Mouse (Mus musculus) forebrain, embryonic 16.5 days (tissue): ENCODE measurements at regions not wholly inside any gene's neighbourhood (a gene's known extent, or its start where the extent isn't known, plus 50 kb on each side); places are given as distances from the start of the nearest gene placed in this dataset.

Experiments
- ATAC-seq: fragments of 200-750 bp; cut with Nextera tagmentation; 2 replicates; pipeline ENCODE4 v1.8.0; 2017; ENCODE audit warnings: mild to moderate bottlenecking, moderate library complexity
- H3K27ac ChIP-seq: fragments of 300-500 bp; sonication (generic); 2 replicates; pipeline ENCODE4 v1.5.1; 2014; ENCODE audit warnings: low read length, control low read depth
- H3K27me3 ChIP-seq: fragments of 300-500 bp; sonication (generic); replicated peaks from 2 replicates; pipeline ENCODE4 v1.6.1; 2014; ENCODE audit warnings: low read length; ENCODE audit not compliant: control insufficient read depth, insufficient read depth
- H3K36me3 ChIP-seq: fragments of 300-500 bp; sonication (generic); 2 replicates; pipeline ENCODE4 v1.6.1; 2014; ENCODE audit not compliant: control insufficient read depth, insufficient read depth
- H3K4me1 ChIP-seq: fragments of 300-500 bp; sonication (generic); replicated peaks from 2 replicates; pipeline ENCODE4 v1.6.1; 2014; ENCODE audit warnings: low read length; ENCODE audit not compliant: control insufficient read depth, insufficient read depth
- H3K4me2 ChIP-seq: fragments of 300-500 bp; sonication (generic); 2 replicates; pipeline ENCODE4 v1.6.1; 2014; ENCODE audit warnings: mild to moderate bottlenecking, low read length, control low read depth
- H3K4me3 ChIP-seq: fragments of 300-500 bp; sonication (generic); replicated peaks from 2 replicates; pipeline ENCODE4 v1.5.1; 2014; ENCODE audit warnings: mild to moderate bottlenecking, low read length, control low read depth
- H3K9ac ChIP-seq: fragments of 300-500 bp; sonication (generic); replicated peaks from 2 replicates; pipeline ENCODE4 v1.6.1; 2014; ENCODE audit warnings: low read depth, low read length, control low read depth
- H3K9me3 ChIP-seq: fragments of 300-500 bp; sonication (generic); 2 replicates; pipeline ENCODE4 v1.6.1; 2016; ENCODE audit warnings: low read length; ENCODE audit not compliant: control insufficient read depth
- WGBS: fragments of 180-500 bp; shearing (Covaris S2); extraction: QIAGEN DNeasy Blood & Tissue Kit; methylation state at CpG from one replicate; pipeline ENCODE4 v1.1.7; 2014; 5-methylcytosine and 5-hydroxymethylcytosine counted together

DNA sequence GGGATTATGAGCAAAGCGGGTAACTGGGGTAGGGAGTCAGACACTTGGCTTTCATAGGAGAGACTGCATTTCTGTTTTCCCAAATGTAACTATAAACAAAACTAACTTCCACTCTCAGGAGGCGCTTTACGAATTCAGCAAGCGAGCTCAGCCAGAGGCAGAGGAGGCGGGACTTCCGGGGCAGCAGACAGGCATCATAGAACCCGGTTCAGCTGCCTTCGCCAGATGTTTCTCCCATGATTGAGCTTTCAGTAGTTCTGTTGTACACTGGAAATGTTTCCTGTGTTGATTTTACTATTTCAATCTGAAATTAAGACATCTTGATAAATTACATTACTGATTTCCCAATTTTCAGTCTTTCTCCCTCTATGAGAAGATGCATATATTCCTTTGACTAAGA is 92.9 kb downstream of the Zfp365 start:
- Histone ChIP-seq H3K4me2 (no peak overlapping the region), H3K9me3 (no peaks in the 10 kb centered on the region), H3K27ac (no peak overlapping the region), H3K36me3 (no peaks in the 10 kb centered on the region), H3K4me3 (no peak overlapping the region), H3K4me1 (no peaks in the 10 kb centered on the region), H3K9ac (no peak overlapping the region), H3K27me3 (no peaks in the 10 kb centered on the region)
- ATAC-seq = no peak
- 85% methylated on average over 8 of the region's 8 CpGs for WGBS

DNA sequence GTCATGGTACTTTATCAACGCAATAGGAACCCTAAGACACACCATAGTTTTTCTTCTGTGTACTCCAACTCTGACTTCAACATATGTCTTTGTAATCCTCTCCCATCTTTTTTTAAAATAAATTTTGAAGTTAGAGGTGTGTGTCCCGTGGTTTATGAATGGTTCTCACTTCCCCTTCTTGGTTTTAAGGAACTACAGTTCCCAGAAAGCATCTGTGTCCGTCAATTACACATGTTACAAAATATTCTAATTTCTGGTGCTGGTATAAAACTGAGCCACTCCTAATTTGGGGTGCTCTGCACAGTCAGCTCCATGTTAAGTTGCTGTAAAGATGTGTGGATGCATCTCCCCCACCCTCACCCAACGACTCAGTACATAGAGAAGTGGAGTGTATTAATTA is 98.6 kb downstream of the Zfp365 start:
- Histone ChIP-seq H3K27ac (no peak overlapping the region), H3K9me3 (no peaks in the 10 kb centered on the region), H3K27me3 (no peaks in the 10 kb centered on the region), H3K36me3 (no peaks in the 10 kb centered on the region), H3K9ac (no peak overlapping the region), H3K4me1 (no peaks in the 10 kb centered on the region), H3K4me2 (no peak overlapping the region), H3K4me3 (no peak overlapping the region)
- 85% methylated on average over 4 of the region's 4 CpGs for WGBS
- no peak for ATAC-seq

DNA sequence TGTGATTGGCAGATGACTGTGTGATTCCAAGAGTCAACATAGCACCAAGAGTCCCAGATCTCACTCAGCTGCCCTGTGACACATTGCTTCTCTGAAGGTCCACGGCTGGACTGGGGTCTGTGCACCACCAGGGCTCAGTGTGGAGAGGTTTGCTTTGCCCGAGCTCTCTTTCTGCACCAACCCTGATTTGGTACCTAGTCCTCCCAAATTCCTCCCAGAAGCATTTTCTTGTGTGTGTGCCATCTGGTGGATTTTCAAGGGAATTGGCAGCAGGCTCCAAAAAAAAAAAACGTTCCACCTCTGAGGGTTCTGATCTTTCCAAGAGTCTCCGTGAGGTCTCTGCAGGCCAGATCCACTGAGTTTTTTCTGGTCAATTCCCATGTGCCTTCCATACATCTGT is 107.3 kb downstream of the Zfp365 start:
- ATAC-seq = no peak
- Histone ChIP-seq H3K4me3 (no peak overlapping the region), H3K36me3 (no peaks in the 10 kb centered on the region), H3K4me2 (no peak overlapping the region), H3K4me1 (no peaks in the 10 kb centered on the region), H3K27me3 (no peaks in the 10 kb centered on the region), H3K9me3 (no peaks in the 10 kb centered on the region), H3K9ac (no peak overlapping the region), H3K27ac (no peak overlapping the region)
- WGBS = 34% methylated on average over 4 of the region's 4 CpGs

DNA sequence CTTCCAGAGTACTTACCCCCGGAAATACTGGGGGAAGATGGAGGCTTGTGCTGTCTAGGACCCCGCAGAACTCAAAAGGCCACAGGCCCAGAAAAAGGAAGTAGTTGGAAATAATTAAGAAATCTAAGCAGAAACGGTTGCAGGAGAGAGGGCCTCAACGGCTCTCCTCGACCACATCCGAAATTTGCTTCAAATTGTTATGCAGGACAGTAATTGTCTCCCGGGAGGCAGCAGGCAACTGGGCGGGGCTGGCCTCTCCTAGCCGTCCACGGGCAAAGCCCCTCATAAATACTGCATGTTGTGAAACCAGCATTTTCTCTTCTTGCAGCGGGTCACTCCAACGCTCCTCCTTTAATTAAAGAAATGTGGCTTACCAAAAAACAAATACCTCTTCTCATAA is 107.8 kb downstream of the Zfp365 start:
- H3K4me3 ChIP-seq = no peak overlapping the region
- H3K36me3 ChIP-seq = no peaks in the 10 kb centered on the region
- no peak overlapping the region for H3K4me2 ChIP-seq
- no peak overlapping the region for H3K27ac ChIP-seq
- no peaks in the 10 kb centered on the region for H3K27me3 ChIP-seq
- WGBS = 65% methylated on average over 12 of the region's 12 CpGs
- H3K4me1 ChIP-seq = no peaks in the 10 kb centered on the region
- no peak for ATAC-seq
- H3K9ac ChIP-seq = no peak overlapping the region
- no peaks in the 10 kb centered on the region for H3K9me3 ChIP-seq

DNA sequence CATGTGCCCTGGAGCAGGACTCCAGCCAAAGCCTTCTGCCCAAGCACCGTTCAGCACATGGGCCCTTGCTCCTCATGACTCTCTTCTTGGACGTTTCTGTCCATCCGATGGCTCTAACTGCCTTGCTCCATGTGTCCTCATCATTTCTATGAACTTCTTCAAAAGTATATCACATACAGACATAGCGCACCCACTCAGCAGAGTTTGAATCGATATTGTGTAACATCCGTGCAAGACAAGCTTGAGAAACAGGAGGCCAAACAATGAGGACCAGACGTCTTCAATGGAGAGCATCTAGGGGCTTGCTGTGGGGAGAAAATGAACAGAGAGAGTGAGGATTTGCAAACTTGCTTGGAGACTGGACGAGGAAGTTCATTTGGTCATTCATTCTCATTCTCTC is 110.3 kb downstream of the Zfp365 start:
- no peaks in the 10 kb centered on the region for H3K27me3 ChIP-seq
- no peak for ATAC-seq
- H3K4me3 ChIP-seq = no peak overlapping the region
- no peaks in the 10 kb centered on the region for H3K36me3 ChIP-seq
- H3K4me2 ChIP-seq = no peak overlapping the region
- H3K9ac ChIP-seq = no peak overlapping the region
- H3K4me1 ChIP-seq = no peaks in the 10 kb centered on the region; the same call in 1 of the 2 replicates
- 92% methylated on average over 8 of the region's 8 CpGs for WGBS
- H3K9me3 ChIP-seq = no peaks in the 10 kb centered on the region
- no peak overlapping the region for H3K27ac ChIP-seq

DNA sequence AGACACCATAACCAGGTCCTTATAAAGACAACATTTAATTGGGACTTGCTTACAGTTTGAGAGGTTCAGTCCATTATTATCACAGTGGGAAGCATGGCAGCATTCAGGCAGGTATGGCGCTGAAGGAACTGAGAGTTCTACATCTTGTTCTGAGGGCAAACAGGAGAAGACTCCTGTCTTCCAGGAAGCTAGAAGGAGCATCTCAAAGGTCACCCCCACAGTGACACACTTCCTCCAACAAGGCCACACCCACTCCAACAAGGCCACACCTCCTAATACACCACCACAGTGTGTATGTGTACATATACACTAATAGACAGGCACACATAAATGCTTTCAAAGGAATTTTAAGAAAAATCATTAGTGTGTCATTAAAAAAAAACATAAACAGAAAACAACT is 110.8 kb downstream of the Zfp365 start:
- H3K4me3 ChIP-seq = no peak overlapping the region
- H3K9me3 ChIP-seq = no peaks in the 10 kb centered on the region
- WGBS = 96% methylated on average over 1 of the region's 1 CpGs
- ATAC-seq = no peak
- no peaks in the 10 kb centered on the region; the same call in 1 of the 2 replicates for H3K4me1 ChIP-seq
- no peak overlapping the region for H3K4me2 ChIP-seq
- no peak overlapping the region for H3K27ac ChIP-seq
- H3K27me3 ChIP-seq = no peaks in the 10 kb centered on the region
- no peak overlapping the region for H3K9ac ChIP-seq
- H3K36me3 ChIP-seq = no peaks in the 10 kb centered on the region

DNA sequence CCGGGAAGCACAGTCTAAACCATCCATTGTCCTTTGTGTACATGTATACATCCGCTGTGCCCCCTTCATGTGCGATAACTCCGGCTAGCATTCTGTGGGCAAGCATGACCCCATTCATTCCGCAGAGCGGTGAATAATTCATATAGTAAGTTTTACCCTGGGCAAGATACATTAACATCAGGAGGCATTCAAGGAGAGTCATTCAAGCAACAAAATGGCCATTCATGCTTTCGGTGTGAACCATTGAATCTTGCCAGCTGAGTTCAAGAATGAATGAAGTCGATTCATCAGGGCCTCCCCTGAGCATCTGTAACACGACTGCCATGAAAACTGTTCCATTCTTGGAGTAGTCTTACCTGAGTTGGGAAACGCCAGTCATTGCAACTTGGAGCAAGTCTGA is 113.5 kb downstream of the Zfp365 start:
- no peaks in the 10 kb centered on the region for H3K36me3 ChIP-seq
- no peak overlapping the region for H3K4me2 ChIP-seq
- no peak overlapping the region for H3K4me3 ChIP-seq
- no peaks in the 10 kb centered on the region for H3K9me3 ChIP-seq
- no peak overlapping the region for H3K27ac ChIP-seq
- H3K27me3 ChIP-seq = no peaks in the 10 kb centered on the region
- no peak overlapping the region for H3K9ac ChIP-seq
- ATAC-seq = peak; percentile 59; the same call in 1 of the 2 replicates
- no peaks in the 10 kb centered on the region; the same call in 1 of the 2 replicates for H3K4me1 ChIP-seq
- WGBS = 33% methylated on average over 10 of the region's 10 CpGs

DNA sequence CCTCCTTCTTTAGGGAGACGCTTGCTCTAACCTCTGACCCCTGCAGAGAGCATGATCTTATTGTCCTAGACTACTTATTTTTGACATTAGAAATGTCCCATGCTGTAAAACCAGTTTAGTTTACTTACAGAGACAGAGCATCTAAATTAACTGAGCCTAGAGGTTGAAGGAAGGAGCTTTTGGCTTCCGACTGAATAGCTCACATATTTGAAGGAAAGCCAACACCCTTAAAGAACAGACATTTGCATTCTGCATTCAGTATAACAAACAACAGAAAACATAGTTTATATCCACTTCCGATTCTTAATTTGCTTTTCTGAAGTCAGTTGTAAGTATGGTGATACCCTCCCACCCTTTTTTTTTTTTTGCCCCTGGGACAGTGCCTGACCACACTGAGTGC is 119.3 kb downstream of the Zfp365 start:
- Histone ChIP-seq H3K4me2 (no peak overlapping the region), H3K9me3 (no peaks in the 10 kb centered on the region), H3K27me3 (no peaks in the 10 kb centered on the region), H3K9ac (no peak overlapping the region), H3K27ac (no peak overlapping the region), H3K4me1 (no peaks in the 10 kb centered on the region), H3K4me3 (no peak overlapping the region), H3K36me3 (no peaks in the 10 kb centered on the region)
- WGBS = 53% methylated on average over 3 of the region's 3 CpGs
- no peak for ATAC-seq

DNA sequence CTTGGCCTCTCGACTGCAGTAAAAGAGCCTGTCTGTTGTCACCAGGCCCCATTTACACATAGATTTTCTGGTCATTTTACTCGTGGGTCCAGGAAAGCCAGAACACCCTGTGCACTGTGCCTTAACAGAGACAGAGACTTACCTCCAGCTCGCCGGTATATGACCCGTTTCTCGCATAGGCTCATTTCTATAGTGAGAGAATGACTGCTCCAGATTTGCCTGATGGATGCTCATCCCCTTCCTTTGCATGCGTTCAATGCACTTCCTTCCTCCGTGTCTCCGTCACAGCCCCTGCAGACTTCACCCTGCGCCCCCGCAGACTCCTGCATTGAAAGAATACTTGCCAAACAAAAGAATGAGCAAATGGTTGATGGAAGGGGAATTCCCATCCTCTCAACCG is 122.8 kb downstream of the Zfp365 start:
- Histone ChIP-seq H3K36me3 (no peaks in the 10 kb centered on the region), H3K27ac (no peak overlapping the region), H3K9ac (no peak overlapping the region), H3K9me3 (no peaks in the 10 kb centered on the region), H3K27me3 (no peaks in the 10 kb centered on the region), H3K4me2 (no peak overlapping the region), H3K4me3 (no peak overlapping the region), H3K4me1 (no peaks in the 10 kb centered on the region)
- ATAC-seq = no peak
- WGBS = 86% methylated on average over 12 of the region's 12 CpGs

DNA sequence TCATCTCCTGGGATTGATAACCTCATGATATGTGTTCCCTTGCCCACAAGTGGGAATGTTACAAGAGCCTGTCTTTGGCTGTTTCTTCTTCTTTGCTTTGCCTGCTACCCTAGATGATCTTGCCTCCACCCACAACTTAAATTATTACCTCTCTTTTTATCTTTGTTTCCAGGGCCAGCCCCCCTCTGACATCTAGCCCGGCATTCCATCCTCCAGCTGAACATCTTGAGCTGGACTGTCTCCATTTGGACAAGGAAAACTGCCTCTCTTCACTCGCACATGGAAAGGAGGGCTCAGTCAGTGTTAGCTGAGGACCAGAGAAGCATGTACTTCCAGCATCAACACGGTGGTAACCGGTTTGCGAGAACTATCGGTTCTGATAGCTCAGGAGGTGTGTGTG is 124.3 kb downstream of the Zfp365 start:
- Histone ChIP-seq H3K9me3 (no peaks in the 10 kb centered on the region), H3K4me2 (no peak overlapping the region), H3K27me3 (no peaks in the 10 kb centered on the region), H3K27ac (no peak overlapping the region), H3K36me3 (no peaks in the 10 kb centered on the region), H3K4me3 (no peak overlapping the region), H3K9ac (no peak overlapping the region), H3K4me1 (no peaks in the 10 kb centered on the region)
- no peak for ATAC-seq
- WGBS = 86% methylated on average over 6 of the region's 6 CpGs
